8 mouse cellular contexts compared by ENCODE assay signal in the genomic region with DNA sequence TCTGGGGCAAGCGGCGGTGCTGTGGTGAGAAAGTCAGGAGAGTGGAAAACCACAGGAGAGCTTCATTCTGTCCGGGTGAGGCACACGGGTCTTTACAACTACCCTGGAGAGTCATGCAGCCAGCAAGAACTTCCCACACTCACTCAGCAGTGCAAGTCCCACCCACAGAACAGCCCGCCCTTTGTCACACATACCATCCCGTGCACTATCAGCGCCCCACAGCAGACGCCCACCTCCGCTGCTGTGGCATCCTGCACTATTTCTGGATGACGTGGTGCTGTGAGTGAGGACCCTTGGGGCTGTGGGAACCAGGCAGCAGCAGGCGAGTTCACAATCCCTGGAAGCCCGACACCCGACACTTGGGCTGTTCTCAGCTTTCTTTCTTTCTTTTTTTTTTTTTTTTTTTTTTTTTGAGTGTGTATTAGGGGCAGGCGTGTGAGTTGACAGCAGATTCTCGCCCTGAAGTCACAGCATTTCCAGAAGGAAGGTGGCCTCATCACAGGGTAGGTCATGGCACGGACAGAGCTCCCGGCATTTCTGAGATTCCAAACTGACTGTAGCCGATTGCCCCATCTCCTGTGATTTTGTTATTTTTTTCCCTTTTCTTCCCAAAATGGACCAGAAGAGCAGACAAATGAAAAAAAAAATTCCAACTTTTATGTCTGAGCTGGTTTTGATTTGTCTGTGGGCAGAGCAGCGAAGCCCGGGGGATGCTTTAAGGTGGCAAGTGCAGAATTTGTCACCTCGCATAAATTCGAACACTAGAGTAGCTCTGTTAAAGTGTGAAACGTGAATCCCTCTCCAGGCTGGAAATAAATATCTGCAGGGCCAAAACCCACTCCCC. TPM values are rescaled to one million over a fixed set of nuclear protein-coding genes. Genes with fewer than 3 reads are reported as not detected.
DNase-seq lines count a peak whose midpoint lies in the region; ATAC-seq and TF ChIP-seq lines count a peak whose summit lies in the region.

No protein-coding gene starts in this region.

- H3K27me3 ChIP-seq in midbrain, embryonic 10.5 days (ENCODE audit: low read depth, poor library complexity, severe bottlenecking): no peaks in the 10 kb centered on the region
- H3K27me3 ChIP-seq in midbrain, postnatal 0 days (ENCODE audit: insufficient read depth, low read length): no peaks in the 10 kb centered on the region
- no peaks in the 10 kb centered on the region for H3K27me3 ChIP-seq in heart, embryonic 12.5 days (replicated peaks)
- no peaks in the 10 kb centered on the region for H3K27me3 ChIP-seq in stomach, embryonic 14.5 days (ENCODE audit: control insufficient read depth, insufficient read depth, low read length)
- H3K27me3 ChIP-seq in cerebellum, adult 2 months (ENCODE audit: control insufficient read depth, insufficient read depth, low read length): no peaks in the 10 kb centered on the region

- no peak for TF ChIP-seq CTCF in midbrain, postnatal 0 days (IDR thresholded peaks at IDR 0.05)
- TF ChIP-seq CTCF in cerebellum, adult 2 months (IDR thresholded peaks at IDR 0.05; ENCODE audit: borderline replicate concordance, insufficient read depth, low read depth, low read length): no peak

- 58% methylated on average over 23 of the region's 23 CpGs for WGBS in midbrain, embryonic 10.5 days
- 46% methylated on average over 23 of the region's 23 CpGs for WGBS in midbrain, postnatal 0 days
- WGBS in heart, embryonic 12.5 days: 14% methylated on average over 23 of the region's 23 CpGs
- 17% methylated on average over 23 of the region's 23 CpGs for WGBS in stomach, embryonic 14.5 days
- WGBS in cerebellum, adult 2 months: 83% methylated on average over 23 of the region's 23 CpGs

- no peak for ATAC-seq in midbrain, postnatal 0 days (ENCODE audit: low FRiP score)
- ATAC-seq in heart, embryonic 12.5 days (ENCODE audit: insufficient number of reproducible peaks, low FRiP score): peak; percentile 66; the same call in 1 of the 2 replicates
- no peak for ATAC-seq in stomach, embryonic 14.5 days (ENCODE audit: insufficient number of reproducible peaks, insufficient read depth, low FRiP score, low read depth)

- H3K27ac ChIP-seq in midbrain, embryonic 10.5 days (replicated peaks): peak overlapping the region; percentile 47; the same call in 1 of the 2 replicates
- no peak overlapping the region for H3K27ac ChIP-seq in midbrain, postnatal 0 days (ENCODE audit: low read depth, low read length)
- peak overlapping the region; percentile 86 for H3K27ac ChIP-seq in heart, embryonic 12.5 days (ENCODE audit: poor library complexity, severe bottlenecking)
- no peak overlapping the region; the same call in none of the 2 replicates for H3K27ac ChIP-seq in stomach, embryonic 14.5 days (ENCODE audit: low read length)
- H3K27ac ChIP-seq in cerebellum, adult 2 months (ENCODE audit: insufficient read depth, low read length): no peak overlapping the region

- no peak overlapping the region for H3K4me2 ChIP-seq in midbrain, postnatal 0 days (ENCODE audit: low read depth, low read length, poor library complexity, severe bottlenecking)
- peak overlapping the region; percentile 60 for H3K4me2 ChIP-seq in heart, embryonic 12.5 days
- peak overlapping the region; percentile 47 for H3K4me2 ChIP-seq in stomach, embryonic 14.5 days (replicated peaks; ENCODE audit: low read depth, low read length)

- no peak for DNase-seq in midbrain, embryonic 10.5 days (ENCODE audit: low spot score)
- DNase-seq in midbrain, postnatal 0 days (ENCODE audit: low spot score): no peak
- DNase-seq in liver: peak; percentile 37
- DNase-seq in gastrocnemius, postnatal 10 days: no peak
- no peak for DNase-seq in cerebellum, adult 2 months
- no peak for DNase-seq in urinary bladder, postnatal 36 days (ENCODE audit: low spot score in 2 of 2)

- H3K4me3 ChIP-seq in midbrain, embryonic 10.5 days: no peak overlapping the region
- no peak overlapping the region for H3K4me3 ChIP-seq in midbrain, postnatal 0 days (ENCODE audit: low read depth, low read length)
- peak overlapping the region; percentile 22 for H3K4me3 ChIP-seq in heart, embryonic 12.5 days
- no peak overlapping the region for H3K4me3 ChIP-seq in stomach, embryonic 14.5 days (ENCODE audit: low read depth, low read length)
- no peak overlapping the region for H3K4me3 ChIP-seq in cerebellum, adult 2 months (replicated peaks; ENCODE audit: insufficient read depth, low read depth, low read length)

- no peak for TF ChIP-seq POLR2A in cerebellum, adult 2 months (IDR thresholded peaks at IDR 0.05; ENCODE audit: borderline replicate concordance, insufficient read depth, low read length)

- H3K9ac ChIP-seq in midbrain, postnatal 0 days (replicated peaks; ENCODE audit: low read length, poor library complexity, severe bottlenecking): no peak overlapping the region
- H3K9ac ChIP-seq in heart, embryonic 12.5 days: peak overlapping the region; percentile 33
- H3K9ac ChIP-seq in stomach, embryonic 14.5 days (replicated peaks; ENCODE audit: low read depth, low read length): no peak overlapping the region

- H3K9me3 ChIP-seq in midbrain, embryonic 10.5 days (replicated peaks): peaks cover 8% of the 10 kb centered on the region; the same call in 1 of the 2 replicates
- no peaks in the 10 kb centered on the region; the same call in 1 of the 2 replicates for H3K9me3 ChIP-seq in midbrain, postnatal 0 days (ENCODE audit: low read length)
- H3K9me3 ChIP-seq in heart, embryonic 12.5 days (replicated peaks): no peaks in the 10 kb centered on the region; the same call in 1 of the 2 replicates
- no peaks in the 10 kb centered on the region for H3K9me3 ChIP-seq in stomach, embryonic 14.5 days (ENCODE audit: control insufficient read depth, low read depth, low read length)

- H3K4me1 ChIP-seq in midbrain, embryonic 10.5 days: peaks cover 24% of the 10 kb centered on the region
- 0 out of 2 replicates have a peak, but pooled peaks cover 3% of the 10 kb centered on the region for H3K4me1 ChIP-seq in midbrain, postnatal 0 days (ENCODE audit: insufficient read depth, low read length)
- H3K4me1 ChIP-seq in heart, embryonic 12.5 days (replicated peaks): peaks cover 50% of the 10 kb centered on the region
- peaks cover 17% of the 10 kb centered on the region for H3K4me1 ChIP-seq in stomach, embryonic 14.5 days (ENCODE audit: control insufficient read depth, insufficient read depth, low read length)
- peaks cover 12% of the 10 kb centered on the region for H3K4me1 ChIP-seq in cerebellum, adult 2 months (ENCODE audit: control insufficient read depth, insufficient read depth, low read length)

- H3K36me3 ChIP-seq in midbrain, embryonic 10.5 days: no peaks in the 10 kb centered on the region
- H3K36me3 ChIP-seq in midbrain, postnatal 0 days (ENCODE audit: insufficient read depth, low read length): no peaks in the 10 kb centered on the region
- H3K36me3 ChIP-seq in heart, embryonic 12.5 days: 0 out of 2 replicates have a peak, but pooled peaks cover 2% of the 10 kb centered on the region
- no peaks in the 10 kb centered on the region for H3K36me3 ChIP-seq in stomach, embryonic 14.5 days (ENCODE audit: control insufficient read depth, insufficient read depth, low read length)

RNA-seq across cellular contexts. Expression of a gene that starts 31.5 kb away (rescaled TPM):
- 6.0 and 6.1 TPM in 2 replicates for polyA plus RNA-seq in midbrain, embryonic 10.5 days (2016; fragmentation: Nextera tagmentation; extraction: Ambion mirVana)
- total RNA-seq in midbrain, postnatal 0 days (2014; rRNA removed): 50.4 and 53.8 TPM in 2 replicates
- 15.3 and 16.1 TPM in 2 replicates for polyA plus RNA-seq in midbrain, postnatal 0 days (2015; fragmentation: Nextera tagmentation; extraction: Ambion mirVana)
- polyA plus RNA-seq in heart, embryonic 12.5 days (2016; fragmentation: Nextera tagmentation; extraction: Ambion mirVana): 13.3 and 14.2 TPM in 2 replicates
- 7.2 and 8.3 TPM in 2 replicates for polyA plus RNA-seq in stomach, embryonic 14.5 days (2014; fragmentation: Nextera tagmentation; extraction: Ambion mirVana)
- total RNA-seq in gastrocnemius, postnatal 10 days (2021): 1 to 10 TPM; 7.5 to 9.2 TPM
- polyA plus RNA-seq in cerebellum, adult 2 months (2012; rRNA removed): 154 and 173 TPM in 2 replicates

Comparison
In these comparisons a context has a peak if more than half of its experiments do, and no peak if none do; other contexts are left out.
1. H3K27ac ChIP-seq: peak in midbrain, embryonic 10.5 days (single experiment) and heart, embryonic 12.5 days (single experiment); none in midbrain, postnatal 0 days (single experiment), stomach, embryonic 14.5 days (single experiment) and cerebellum, adult 2 months (single experiment).